Mouse (Mus musculus) brain, embryonic 14.5 days (tissue): Measurements from ENCODE around the gene Zc2hc1c.

ENCODE experiments used
- CTCF ChIP-seq: fragments of 200-500 bp; IDR thresholded peaks from 2 replicates; pipeline ENCODE4 v1.5.1; 2012; ENCODE audit warnings: inconsistent platforms, mild to moderate bottlenecking, moderate library complexity, borderline replicate concordance; ENCODE audit not compliant: insufficient read depth, insufficient read length; ENCODE audit errors: extremely low read depth
- POLR2A ChIP-seq: fragments of 200-500 bp; IDR thresholded peaks from 2 replicates; pipeline ENCODE4 v1.6.1; 2012; ENCODE audit warnings: mild to moderate bottlenecking, inconsistent platforms, borderline replicate concordance; ENCODE audit not compliant: poor library complexity, insufficient read depth, insufficient read length, severe bottlenecking; ENCODE audit errors: extremely low read depth

DNA sequence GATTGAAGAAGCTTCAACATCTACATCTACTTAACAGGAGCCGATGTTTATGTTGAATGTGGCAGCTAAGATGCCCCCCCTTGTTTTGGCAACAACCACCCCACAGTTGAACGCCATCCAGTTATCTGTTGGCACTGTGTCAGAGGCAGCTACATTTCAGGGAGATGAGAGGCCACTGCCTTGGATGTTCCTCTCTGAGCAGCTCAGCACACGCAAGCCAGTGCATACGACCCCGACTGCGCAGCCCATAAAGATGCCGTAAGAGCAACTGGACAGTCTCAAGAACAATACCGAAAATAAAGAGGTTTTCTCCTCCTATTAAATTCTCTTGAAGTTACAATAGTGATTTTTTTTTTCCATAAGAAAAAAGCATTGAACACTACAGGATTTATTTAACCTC is 23.9 kb upstream of the Zc2hc1c start:
- TF ChIP-seq CTCF = no peak
- TF ChIP-seq POLR2A = no peak
